Mouse (Mus musculus): ENCODE results near the gene Slc26a11. TPM values are rescaled to one million over a fixed set of nuclear protein-coding genes. Genes with fewer than 3 reads are reported as not detected.

Slc26a11 gene
- polyA plus RNA-seq, 1 experiment: not detected

- Histone ChIP-seq H3K27me3 (ENCODE audit: control insufficient read depth) (peaks cover 6% of the 10 kb centered on the region), H3K9me3 (ENCODE audit: control insufficient read depth, low read length) (no peaks in the 10 kb centered on the region), H3K4me3 (replicated peaks) (no peak overlapping the region), H3K36me3 (ENCODE audit: control insufficient read depth) (no peaks in the 10 kb centered on the region; the same call in 1 of the 2 replicates), H3K4me1 (ENCODE audit: control insufficient read depth) (peaks cover 32% of the 10 kb centered on the region)
- TF ChIP-seq GATA1 (IDR thresholded peaks at IDR 0.05; ENCODE audit: low read length) (no peak), TAL1 (IDR thresholded peaks at IDR 0.05; ENCODE audit: low read length) (no peak)
These were observed 3.2 kb upstream of the Slc26a11 start for GRCm38 (mm10) chr11:119352113-119352512.

GRCm38 (mm10) chr11:119353946-119354345 lies 1.4 kb upstream of the Slc26a11 start:
- Histone ChIP-seq H3K27me3 (ENCODE audit: control insufficient read depth) (peaks cover 6% of the 10 kb centered on the region), H3K4me1 (ENCODE audit: control insufficient read depth) (peaks cover 28% of the 10 kb centered on the region), H3K4me3 (replicated peaks) (no peak overlapping the region), H3K36me3 (ENCODE audit: control insufficient read depth) (no peaks in the 10 kb centered on the region; the same call in 1 of the 2 replicates), H3K9me3 (ENCODE audit: control insufficient read depth, low read length) (no peaks in the 10 kb centered on the region)
- no peak for TF ChIP-seq GATA1 (IDR thresholded peaks at IDR 0.05; ENCODE audit: low read length)
- no peak for TF ChIP-seq TAL1 (IDR thresholded peaks at IDR 0.05; ENCODE audit: low read length)

- H3K4me1 ChIP-seq (ENCODE audit: control insufficient read depth): peaks cover 28% of the 10 kb centered on the region
- H3K27me3 ChIP-seq (ENCODE audit: control insufficient read depth): peaks cover 6% of the 10 kb centered on the region
These were observed 437 bp upstream of the Slc26a11 start for GRCm38 (mm10) chr11:119354798-119355442.

GRCm38 (mm10) chr11:119359089-119359488 lies 3.7 kb downstream of the Slc26a11 start:
- TF ChIP-seq TAL1 (IDR thresholded peaks at IDR 0.05; ENCODE audit: low read length): no peak
- no peak for TF ChIP-seq GATA1 (IDR thresholded peaks at IDR 0.05; ENCODE audit: low read length)
- Histone ChIP-seq H3K4me1 (ENCODE audit: control insufficient read depth) (peaks cover 30% of the 10 kb centered on the region), H3K27me3 (ENCODE audit: control insufficient read depth) (no peaks in the 10 kb centered on the region; the same call in 1 of the 2 replicates)

More at GRCm38 (mm10) chr11:119354798-119355442, 437 bp upstream of the Slc26a11 start:
- TF ChIP-seq GATA1 (IDR thresholded peaks at IDR 0.05; ENCODE audit: low read length) (no peak), TAL1 (IDR thresholded peaks at IDR 0.05; ENCODE audit: low read length) (no peak)
- Histone ChIP-seq H3K36me3 (ENCODE audit: control insufficient read depth) (no peaks in the 10 kb centered on the region; the same call in 1 of the 2 replicates), H3K9me3 (ENCODE audit: control insufficient read depth, low read length) (no peaks in the 10 kb centered on the region), H3K4me3 (replicated peaks) (peak overlapping the region; percentile 74)

GRCm38 (mm10) chr11:119362769-119363533 lies 7.6 kb downstream of the Slc26a11 start:
- Histone ChIP-seq H3K27me3 (ENCODE audit: control insufficient read depth) (no peaks in the 10 kb centered on the region), H3K36me3 (ENCODE audit: control insufficient read depth) (no peaks in the 10 kb centered on the region; the same call in 1 of the 2 replicates), H3K4me3 (replicated peaks) (no peak overlapping the region), H3K9me3 (ENCODE audit: control insufficient read depth, low read length) (no peaks in the 10 kb centered on the region), H3K4me1 (ENCODE audit: control insufficient read depth) (peaks cover 9% of the 10 kb centered on the region)
- TF ChIP-seq TAL1 (IDR thresholded peaks at IDR 0.05; ENCODE audit: low read length) (no peak), GATA1 (IDR thresholded peaks at IDR 0.05; ENCODE audit: low read length) (no peak)

More at GRCm38 (mm10) chr11:119359089-119359488, 3.7 kb downstream of the Slc26a11 start:
- H3K4me3 ChIP-seq (replicated peaks): no peak overlapping the region
- no peaks in the 10 kb centered on the region for H3K9me3 ChIP-seq (ENCODE audit: control insufficient read depth, low read length)
- H3K36me3 ChIP-seq (ENCODE audit: control insufficient read depth): no peaks in the 10 kb centered on the region; the same call in 1 of the 2 replicates

GRCm38 (mm10) chr11:119363534-119364145 lies 8.3 kb downstream of the Slc26a11 start:
- Histone ChIP-seq H3K4me3 (replicated peaks) (no peak overlapping the region), H3K36me3 (ENCODE audit: control insufficient read depth) (no peaks in the 10 kb centered on the region; the same call in 1 of the 2 replicates), H3K4me1 (ENCODE audit: control insufficient read depth) (peaks cover 9% of the 10 kb centered on the region), H3K9me3 (ENCODE audit: control insufficient read depth, low read length) (no peaks in the 10 kb centered on the region), H3K27me3 (ENCODE audit: control insufficient read depth) (no peaks in the 10 kb centered on the region)
- TF ChIP-seq TAL1 (IDR thresholded peaks at IDR 0.05; ENCODE audit: low read length) (no peak), GATA1 (IDR thresholded peaks at IDR 0.05; ENCODE audit: low read length) (no peak)

- Histone ChIP-seq H3K9me3 (ENCODE audit: control insufficient read depth, low read length) (no peaks in the 10 kb centered on the region), H3K36me3 (ENCODE audit: control insufficient read depth) (no peaks in the 10 kb centered on the region; the same call in 1 of the 2 replicates), H3K4me1 (ENCODE audit: control insufficient read depth) (peaks cover 6% of the 10 kb centered on the region), H3K27me3 (ENCODE audit: control insufficient read depth) (no peaks in the 10 kb centered on the region), H3K4me3 (replicated peaks) (no peak overlapping the region)
- TF ChIP-seq GATA1 (IDR thresholded peaks at IDR 0.05; ENCODE audit: low read length) (no peak), TAL1 (IDR thresholded peaks at IDR 0.05; ENCODE audit: low read length) (no peak)
These were observed 20.1 kb downstream of the Slc26a11 start for GRCm38 (mm10) chr11:119375425-119375824.

- peaks cover 6% of the 10 kb centered on the region for H3K4me1 ChIP-seq (ENCODE audit: control insufficient read depth)
- TF ChIP-seq TAL1 (IDR thresholded peaks at IDR 0.05; ENCODE audit: low read length) (no peak), GATA1 (IDR thresholded peaks at IDR 0.05; ENCODE audit: low read length) (no peak)
- H3K27me3 ChIP-seq (ENCODE audit: control insufficient read depth): no peaks in the 10 kb centered on the region
- no peak overlapping the region for H3K4me3 ChIP-seq (replicated peaks)
- no peaks in the 10 kb centered on the region; the same call in 1 of the 2 replicates for H3K36me3 ChIP-seq (ENCODE audit: control insufficient read depth)
- H3K9me3 ChIP-seq (ENCODE audit: control insufficient read depth, low read length): no peaks in the 10 kb centered on the region
These were observed 22.0 kb downstream of the Slc26a11 start for GRCm38 (mm10) chr11:119377326-119377725.

GRCm38 (mm10) chr11:119378551-119378950 lies 23.2 kb downstream of the Slc26a11 start:
- Histone ChIP-seq H3K36me3 (ENCODE audit: control insufficient read depth) (no peaks in the 10 kb centered on the region; the same call in 1 of the 2 replicates), H3K4me1 (ENCODE audit: control insufficient read depth) (peaks cover 6% of the 10 kb centered on the region), H3K27me3 (ENCODE audit: control insufficient read depth) (no peaks in the 10 kb centered on the region), H3K4me3 (replicated peaks) (no peak overlapping the region), H3K9me3 (ENCODE audit: control insufficient read depth, low read length) (no peaks in the 10 kb centered on the region)
- no peak for TF ChIP-seq TAL1 (IDR thresholded peaks at IDR 0.05; ENCODE audit: low read length)
- no peak for TF ChIP-seq GATA1 (IDR thresholded peaks at IDR 0.05; ENCODE audit: low read length)

Data from erythroblast, embryonic 14.5 days (primary cell).